Mouse (Mus musculus) activated CD4-positive, CD25-positive, alpha-beta regulatory T cell, adult 4 months (primary cell): ENCODE results near the gene Slc6a19. TPM values are rescaled to one million over a fixed set of nuclear protein-coding genes. Genes with fewer than 3 reads are reported as not detected.

Experiments used
- ATAC-seq: one replicate; pipeline ENCODE4 v1.8.0; 2017
- polyA plus RNA-seq, 2 experiments: library from polyadenylated mRNA; unstranded; fragments of 100-300 nt; shearing (Covaris generic); gene quantifications; one replicate each; pipeline ENCODE4 v1.2.1; 2017

Slc6a19 gene
- polyA plus RNA-seq, 2 experiments from 2014 or later, result 0.26 TPM; not detected in 1

DNA sequence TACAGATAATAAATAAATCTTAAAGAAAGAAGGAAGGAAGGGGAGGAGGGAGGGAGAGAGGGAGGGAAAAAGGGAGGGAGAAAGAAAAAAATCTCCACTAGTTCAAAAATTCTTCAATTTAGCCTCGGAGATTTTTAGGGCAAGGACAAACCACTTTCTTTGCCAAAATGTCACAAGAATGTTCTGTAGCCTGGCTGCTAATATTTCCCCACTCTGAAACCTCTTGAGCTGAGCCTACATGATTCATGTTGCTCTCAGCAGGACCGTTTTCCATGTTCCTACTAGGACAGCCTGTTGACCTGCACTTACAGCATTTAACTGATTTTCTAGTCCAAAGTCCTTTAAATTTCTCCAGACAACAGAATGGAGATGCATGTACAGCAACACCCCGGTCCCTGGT, 49.7 kb downstream of the Slc6a19 start:
- no peak for ATAC-seq

DNA sequence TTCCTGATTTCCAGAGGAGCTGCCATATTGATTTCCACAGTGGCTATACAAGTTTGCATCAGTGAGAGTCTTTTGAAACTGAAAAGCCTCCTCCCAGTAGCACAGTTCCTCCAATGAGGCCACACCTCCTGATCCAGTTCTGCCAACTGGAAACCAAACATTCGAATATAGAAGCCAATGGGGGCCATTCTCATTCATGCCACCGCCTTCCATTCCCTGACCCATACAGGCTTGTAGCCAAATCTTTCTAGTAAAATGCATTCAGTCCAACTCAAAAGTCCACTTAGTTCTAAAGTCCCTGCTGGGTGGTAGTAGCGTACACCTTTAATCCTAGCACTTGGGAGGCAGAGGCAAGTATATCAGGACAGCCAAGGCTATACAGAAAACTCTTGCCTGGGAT, 51.4 kb downstream of the Slc6a19 start:
- ATAC-seq, result no peak

DNA sequence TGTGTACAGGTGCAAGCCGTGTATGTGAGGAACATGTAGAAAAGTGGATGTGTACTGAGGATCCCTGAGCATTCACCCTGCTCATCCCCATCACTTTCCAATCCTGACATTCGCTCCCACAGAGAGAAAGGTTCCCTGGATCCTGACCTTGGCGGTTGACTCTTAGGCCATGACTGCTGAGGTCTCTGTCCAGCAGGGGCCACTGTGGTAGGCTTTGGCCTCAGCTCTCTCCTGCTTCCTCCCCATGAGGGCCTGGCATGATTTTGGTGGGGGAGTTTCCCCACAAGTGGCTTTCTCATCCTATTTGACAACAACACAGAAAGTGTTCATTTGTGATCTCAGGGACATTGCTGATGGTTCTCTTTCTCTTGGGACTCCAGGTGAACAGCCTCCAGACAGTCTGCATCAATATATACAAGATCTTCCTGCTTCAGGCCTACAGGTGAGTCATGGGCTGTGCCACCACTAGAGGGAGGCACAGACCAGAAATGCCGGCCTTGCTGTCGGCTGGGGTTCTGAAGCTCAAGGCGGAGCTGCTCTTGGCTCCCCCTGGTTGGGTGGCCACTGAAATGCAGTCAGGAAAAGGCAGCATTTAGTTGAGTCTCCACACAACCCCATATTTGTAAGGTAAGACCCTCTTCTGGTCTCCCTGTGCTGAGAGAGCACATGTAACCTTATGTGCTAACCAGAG, 58.1 kb downstream of the Slc6a19 start:
- ATAC-seq, result peak; percentile 96

DNA sequence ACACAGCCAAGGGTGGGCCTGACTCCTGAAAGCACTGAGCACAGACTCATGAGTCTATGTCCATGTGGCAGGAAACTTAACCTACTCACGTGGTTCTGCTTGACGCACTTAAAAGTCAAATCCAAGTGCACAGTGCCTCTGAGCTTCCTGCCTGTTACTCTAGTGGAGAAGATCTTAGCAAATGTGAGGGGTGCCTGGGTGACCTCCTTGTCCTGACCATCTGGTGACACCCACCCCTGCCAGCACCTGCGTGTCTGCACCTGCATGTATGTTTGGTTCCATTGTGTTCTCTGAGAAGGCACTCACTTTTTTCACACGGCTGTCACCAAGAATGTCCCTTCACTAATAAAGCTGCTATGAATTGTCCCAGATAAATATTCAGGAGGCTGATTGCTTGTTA, 63.4 kb downstream of the Slc6a19 start:
- ATAC-seq, result no peak

DNA sequence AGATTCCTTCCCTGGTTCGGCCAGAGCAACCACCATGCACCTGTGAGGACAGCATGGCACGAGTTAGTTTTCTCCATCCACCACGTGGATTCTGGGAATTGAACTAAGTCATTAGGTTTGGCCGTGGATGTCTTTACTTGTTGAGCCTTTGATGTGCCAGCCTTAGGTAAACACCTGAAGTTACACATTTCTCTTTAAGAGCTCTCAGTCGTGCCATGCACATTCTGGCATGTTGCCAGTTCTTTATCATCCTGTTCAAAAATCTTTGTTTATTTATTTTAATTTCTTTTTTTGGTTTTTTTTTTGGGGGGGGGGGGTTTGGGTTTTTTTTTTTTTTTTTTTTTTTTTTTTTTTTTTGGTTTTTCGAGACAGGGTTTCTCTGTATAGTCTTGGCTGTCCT, 66.8 kb downstream of the Slc6a19 start:
- no peak for ATAC-seq

DNA sequence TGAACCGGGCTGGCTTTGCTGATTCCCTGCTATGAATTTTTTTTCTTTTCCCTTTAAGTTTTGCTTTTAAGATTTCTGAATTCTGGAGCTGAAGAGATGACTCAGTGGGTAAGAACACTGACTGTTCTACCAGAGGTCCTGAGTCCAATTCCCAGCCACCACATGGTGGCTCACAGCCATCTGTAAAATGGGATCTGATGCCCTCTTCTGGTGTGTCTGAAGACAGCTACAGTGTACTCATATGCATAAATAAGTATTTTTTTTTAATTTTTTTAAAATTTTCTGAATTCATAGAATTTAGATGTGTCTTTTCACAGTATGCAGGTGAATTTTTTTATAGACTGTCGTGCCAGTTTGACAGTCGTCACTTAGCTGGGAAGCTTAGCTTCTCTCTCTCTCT, 72.8 kb downstream of the Slc6a19 start:
- ATAC-seq, result no peak

Other genes with a start within 250 kb of the Slc6a19 start
- 10 to 100 TPM; 22.3 to 28.0 TPM for gene Lpcat1, start 237.7 kb downstream of the Slc6a19 start, polyA plus RNA-seq
- not detected for gene Slc6a3, start 168.1 kb downstream of the Slc6a19 start, polyA plus RNA-seq
- gene Clptm1l, start 100.9 kb downstream of the Slc6a19 start, polyA plus RNA-seq, result 10 to 100 TPM; 30.6 to 33.6 TPM
- 1 to 10 TPM; 2.4 to 2.8 TPM for gene Tert, start 78.0 kb downstream of the Slc6a19 start, polyA plus RNA-seq
- gene Slc6a18, start 26.8 kb downstream of the Slc6a19 start, polyA plus RNA-seq, result not detected
- gene Slc12a7, start 28.2 kb upstream of the Slc6a19 start, polyA plus RNA-seq, result 10 to 100 TPM; 30.3 to 34.9 TPM
- under 1 TPM in 1 of 2 experiments, not detected in 1; 0.19 TPM for gene Nkd2, start 142.8 kb upstream of the Slc6a19 start, polyA plus RNA-seq
- 1 to 10 TPM; 6.4 to 7.6 TPM for gene Trip13, start 232.9 kb upstream of the Slc6a19 start, polyA plus RNA-seq
- 10 to 100 TPM; 50.4 to 63.1 TPM for gene Brd9, start 232.9 kb upstream of the Slc6a19 start, polyA plus RNA-seq